Mouse (Mus musculus) midbrain, embryonic 10.5 days (tissue): ENCODE measurements around the gene Kiss1. TPM values are rescaled to one million over a fixed set of nuclear protein-coding genes. Genes with fewer than 3 reads are reported as not detected.
A peak's percentile ranks its signal among the peaks of the same experiment; 100 is the strongest.

ENCODE experiments used
- DNase-seq: peaks from one replicate; pipeline ENCODE4 v3.0.0-alpha.2; 2017; ENCODE audit warnings: low spot score
- H3K27ac ChIP-seq: fragments of 300-500 bp; sonication (generic); replicated peaks from 2 replicates; pipeline ENCODE4 v1.5.1; 2016; ENCODE audit warnings: mild to moderate bottlenecking
- H3K27me3 ChIP-seq: fragments of 300-500 bp; sonication (generic); 2 replicates; pipeline ENCODE4 v1.6.1; 2016; ENCODE audit warnings: low read depth, mild to moderate bottlenecking; ENCODE audit not compliant: poor library complexity, severe bottlenecking
- H3K36me3 ChIP-seq: fragments of 300-500 bp; sonication (generic); 2 replicates; pipeline ENCODE4 v1.6.1; 2016; ENCODE audit warnings: mild to moderate bottlenecking, moderate library complexity
- H3K4me1 ChIP-seq: fragments of 300-500 bp; sonication (generic); 2 replicates; pipeline ENCODE4 v1.6.1; 2016
- H3K4me3 ChIP-seq: fragments of 300-500 bp; sonication (generic); 2 replicates; pipeline ENCODE4 v1.5.1; 2016; ENCODE audit warnings: mild to moderate bottlenecking, moderate library complexity
- H3K9me3 ChIP-seq: fragments of 300-500 bp; sonication (generic); replicated peaks from 2 replicates; pipeline ENCODE4 v1.6.1; 2016; ENCODE audit warnings: mild to moderate bottlenecking
- WGBS: fragments of 180-500 bp; shearing (Covaris S2); methylation state at CpG from one replicate; pipeline ENCODE4 v1.1.7; 2016; 5-methylcytosine and 5-hydroxymethylcytosine counted together
- polyA plus RNA-seq: library from polyadenylated mRNA; unstranded; fragments of >200 nt; fragmentation: Nextera tagmentation; extraction: Ambion mirVana; gene quantifications from 2 replicates; pipeline ENCODE4 v1.2.1, GENCODE M21; 2016

Kiss1 gene
- polyA plus RNA-seq, 1 experiment from 2014 or later, result not detected

GRCm38 (mm10) chr1:133350210-133350609 is 28.5 kb downstream of the Kiss1 start, which contains the start of gene Ren1:
Ren1 (plus strand) TSS chr1:133350510.
- WGBS, result 96% methylated on average over 1 of the region's 1 CpGs
- no peak within 1 kb of the TSS for H3K27ac ChIP-seq
- no peak within 1 kb of the TSS for H3K4me3 ChIP-seq
- H3K9me3 ChIP-seq, result no peaks in the 10 kb centered on the region
- no peak for DNase-seq
- H3K4me1 ChIP-seq, result peaks cover 11% of the 10 kb centered on the region
- H3K36me3 ChIP-seq, result no peaks in the 10 kb centered on the region
- H3K27me3 ChIP-seq, result peaks cover 27% of the 10 kb centered on the region

- Histone ChIP-seq H3K27ac (no peak overlapping the region), H3K4me3 (no peak overlapping the region), H3K4me1 (peaks cover 20% of the 10 kb centered on the region), H3K9me3 (no peaks in the 10 kb centered on the region), H3K36me3 (no peaks in the 10 kb centered on the region), H3K27me3 (peaks cover 42% of the 10 kb centered on the region)
- DNase-seq, result no peak
- 50% methylated on average over 9 of the region's 9 CpGs for WGBS
Measured at GRCm38 (mm10) chr1:133351762-133352161, 30.1 kb downstream of the Kiss1 start.

- WGBS, result 58% methylated on average over 12 of the region's 12 CpGs
- Histone ChIP-seq H3K27ac (no peak overlapping the region), H3K9me3 (no peaks in the 10 kb centered on the region), H3K27me3 (peaks cover 57% of the 10 kb centered on the region), H3K36me3 (no peaks in the 10 kb centered on the region), H3K4me1 (peaks cover 20% of the 10 kb centered on the region), H3K4me3 (no peak overlapping the region)
- DNase-seq, result peak; percentile 70
Measured at GRCm38 (mm10) chr1:133353371-133353809, 31.7 kb downstream of the Kiss1 start.

GRCm38 (mm10) chr1:133355469-133355868 is 33.8 kb downstream of the Kiss1 start:
- Histone ChIP-seq H3K36me3 (no peaks in the 10 kb centered on the region), H3K4me1 (peaks cover 20% of the 10 kb centered on the region), H3K9me3 (no peaks in the 10 kb centered on the region), H3K27ac (no peak overlapping the region), H3K27me3 (peaks cover 72% of the 10 kb centered on the region), H3K4me3 (no peak overlapping the region)
- WGBS, result 43% methylated on average over 5 of the region's 5 CpGs
- no peak for DNase-seq

- Histone ChIP-seq H3K4me3 (no peak overlapping the region), H3K9me3 (no peaks in the 10 kb centered on the region), H3K27ac (no peak overlapping the region), H3K27me3 (peaks cover 72% of the 10 kb centered on the region), H3K4me1 (peaks cover 20% of the 10 kb centered on the region), H3K36me3 (no peaks in the 10 kb centered on the region)
- no peak for DNase-seq
- WGBS, result 56% methylated on average over 15 of the region's 15 CpGs
Measured at GRCm38 (mm10) chr1:133355912-133356311, 34.2 kb downstream of the Kiss1 start.

- Histone ChIP-seq H3K4me1 (peaks cover 20% of the 10 kb centered on the region), H3K27ac (no peak overlapping the region), H3K36me3 (no peaks in the 10 kb centered on the region), H3K27me3 (peaks cover 72% of the 10 kb centered on the region), H3K4me3 (no peak overlapping the region), H3K9me3 (no peaks in the 10 kb centered on the region)
- WGBS, result 70% methylated on average over 8 of the region's 8 CpGs
- DNase-seq, result no peak
Measured at GRCm38 (mm10) chr1:133356330-133356729, 34.7 kb downstream of the Kiss1 start.

- 91% methylated on average over 6 of the region's 6 CpGs for WGBS
- H3K27ac ChIP-seq, result no peak overlapping the region
- H3K4me3 ChIP-seq, result no peak overlapping the region
- H3K4me1 ChIP-seq, result peaks cover 29% of the 10 kb centered on the region
- no peak for DNase-seq
- H3K9me3 ChIP-seq, result no peaks in the 10 kb centered on the region
- H3K36me3 ChIP-seq, result no peaks in the 10 kb centered on the region
- peaks cover 82% of the 10 kb centered on the region for H3K27me3 ChIP-seq
Measured at GRCm38 (mm10) chr1:133361006-133361405, 39.3 kb downstream of the Kiss1 start.

- no peak for DNase-seq
- H3K4me3 ChIP-seq, result no peak overlapping the region
- H3K36me3 ChIP-seq, result no peaks in the 10 kb centered on the region
- no peak overlapping the region for H3K27ac ChIP-seq
- no peaks in the 10 kb centered on the region for H3K9me3 ChIP-seq
- WGBS, result 90% methylated on average over 5 of the region's 5 CpGs
- peaks cover 29% of the 10 kb centered on the region for H3K4me1 ChIP-seq
- H3K27me3 ChIP-seq, result peaks cover 83% of the 10 kb centered on the region
Measured at GRCm38 (mm10) chr1:133362103-133362502, 40.4 kb downstream of the Kiss1 start.

- peak within 1 kb of the TSS; percentile 84 for H3K4me3 ChIP-seq
- peak within 1 kb of the TSS; percentile 78 for H3K27ac ChIP-seq
- under 1% methylated on average over 52 of the region's 52 CpGs for WGBS
- H3K9me3 ChIP-seq, result no peaks in the 10 kb centered on the region
- H3K4me1 ChIP-seq, result peaks cover 43% of the 10 kb centered on the region
- peaks cover 76% of the 10 kb centered on the region for H3K27me3 ChIP-seq
- H3K36me3 ChIP-seq, result no peaks in the 10 kb centered on the region
- DNase-seq, result peak; percentile 84
Measured at GRCm38 (mm10) chr1:133363276-133364021, 41.8 kb downstream of the Kiss1 start, which contains the start of gene Etnk2. Etnk2 (plus strand) TSS chr1:133363572.

- no peaks in the 10 kb centered on the region for H3K9me3 ChIP-seq
- peak overlapping the region; percentile 78 for H3K27ac ChIP-seq
- peak overlapping the region; percentile 84 for H3K4me3 ChIP-seq
- H3K27me3 ChIP-seq, result peaks cover 75% of the 10 kb centered on the region
- DNase-seq, result no peak
- no peaks in the 10 kb centered on the region for H3K36me3 ChIP-seq
- WGBS, result 4% methylated on average over 27 of the region's 27 CpGs
- peaks cover 49% of the 10 kb centered on the region for H3K4me1 ChIP-seq
Measured at GRCm38 (mm10) chr1:133364022-133364630, 42.5 kb downstream of the Kiss1 start.

- H3K36me3 ChIP-seq, result no peaks in the 10 kb centered on the region
- no peak for DNase-seq
- H3K4me3 ChIP-seq, result no peak overlapping the region
- peaks cover 49% of the 10 kb centered on the region for H3K4me1 ChIP-seq
- peaks cover 76% of the 10 kb centered on the region for H3K27me3 ChIP-seq
- no peaks in the 10 kb centered on the region for H3K9me3 ChIP-seq
- WGBS, result 39% methylated on average over 2 of the region's 2 CpGs
- no peak overlapping the region for H3K27ac ChIP-seq
Measured at GRCm38 (mm10) chr1:133364890-133365289, 43.2 kb downstream of the Kiss1 start.

- H3K27me3 ChIP-seq, result peaks cover 76% of the 10 kb centered on the region
- no peaks in the 10 kb centered on the region for H3K36me3 ChIP-seq
- no peaks in the 10 kb centered on the region for H3K9me3 ChIP-seq
- no peak overlapping the region for H3K4me3 ChIP-seq
- peaks cover 55% of the 10 kb centered on the region for H3K4me1 ChIP-seq
- DNase-seq, result no peak
- peak overlapping the region; percentile 69; the same call in 1 of the 2 replicates for H3K27ac ChIP-seq
- WGBS, result 54% methylated on average over 10 of the region's 10 CpGs
Measured at GRCm38 (mm10) chr1:133366951-133367605, 45.4 kb downstream of the Kiss1 start.
